Mouse (Mus musculus): ENCODE data around the gene Adgrl4. TPM values are rescaled to one million over a fixed set of nuclear protein-coding genes. Genes with fewer than 3 reads are reported as not detected.

The Adgrl4 gene
- total RNA-seq, 1 experiment = 0.80 TPM

DNA sequence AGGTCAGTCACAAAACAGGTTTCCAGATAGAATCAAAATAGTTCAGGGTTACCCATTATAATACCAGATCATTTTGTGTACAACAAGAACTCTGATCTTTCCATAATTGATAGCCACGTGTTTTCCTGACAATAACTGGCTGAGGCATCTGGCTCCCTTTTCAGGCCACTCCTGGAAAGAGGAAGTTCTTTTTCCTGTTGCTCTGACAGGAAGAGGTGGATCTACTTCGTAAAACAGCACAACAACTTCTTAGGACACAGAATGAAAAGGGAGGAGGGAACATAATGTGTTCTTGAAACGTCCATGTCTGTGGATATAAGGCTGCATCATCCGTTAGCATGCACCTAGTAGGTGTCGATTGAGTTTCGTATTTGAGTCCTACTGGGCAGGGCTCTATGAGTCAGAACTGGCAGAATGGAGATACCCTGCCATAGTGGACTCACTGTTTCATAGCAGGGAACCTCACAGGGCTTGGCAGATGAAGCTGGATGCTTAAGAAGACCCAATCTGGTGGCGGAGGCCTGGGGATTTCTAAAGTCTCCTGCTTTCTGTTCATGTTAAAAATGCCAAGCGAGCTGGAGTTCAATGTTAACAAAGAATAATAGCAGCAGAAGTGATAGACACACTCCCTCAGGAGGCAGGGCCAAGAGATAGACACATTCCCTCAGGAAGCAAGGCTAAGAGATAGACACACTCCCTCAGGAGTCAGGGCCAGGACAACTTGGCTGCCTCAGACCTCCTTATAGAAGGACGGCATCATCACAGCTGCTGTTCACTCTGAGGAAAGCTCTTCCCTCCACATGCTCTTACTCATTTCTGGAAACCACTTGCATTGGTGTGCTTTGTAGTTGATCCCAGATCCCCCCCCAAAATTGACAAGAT lies 13.1 kb upstream of the Adgrl4 start:
- H3K27ac ChIP-seq (ENCODE audit: insufficient read depth, low read depth, low read length, poor library complexity, severe bottlenecking) = no peak overlapping the region
- no peak for DNase-seq (ENCODE audit: low read depth, low spot score)
- TF ChIP-seq HCFC1 (IDR thresholded peaks at IDR 0.05; ENCODE audit: borderline replicate concordance, insufficient read depth, low read length) (no peak), CHD2 (IDR thresholded peaks at IDR 0.05; ENCODE audit: low read depth, low read length) (no peak), ZNF384 (IDR thresholded peaks at IDR 0.05; ENCODE audit: low read depth, low read length) (no peak), ZC3H11A (IDR thresholded peaks at IDR 0.05; ENCODE audit: borderline replicate concordance, low read depth, low read length) (no peak), MAFK (IDR thresholded peaks at IDR 0.05; ENCODE audit: insufficient read depth, low read depth, low read length) (no peak)
- in situ Hi-C loops (cut with MboI; ENCODE audit: low sequenced_read_pairs in 2 of 2, unreplicated experiment in 2 of 2) = no loop called here
- no peaks in the 10 kb centered on the region for H3K36me3 ChIP-seq (ENCODE audit: control insufficient read depth, insufficient read depth, low read length, poor library complexity, severe bottlenecking)
- no peaks in the 10 kb centered on the region for H3K9me3 ChIP-seq (ENCODE audit: control insufficient read depth, insufficient read depth, low read depth, low read length)
- H3K9ac ChIP-seq (ENCODE audit: insufficient read depth, low read depth, low read length, poor library complexity, severe bottlenecking) = no peak overlapping the region
- H3K4me3 ChIP-seq (ENCODE audit: insufficient read depth in 1 of 2, low read depth in 1 of 2, low read length in 2 of 2, poor library complexity in 1 of 2, severe bottlenecking in 1 of 2) = no peak overlapping the region
- H3K4me1 ChIP-seq (ENCODE audit: control insufficient read depth in 2 of 2, insufficient read depth in 2 of 2, low read length in 2 of 2, poor library complexity in 1 of 2) = no peaks in the 10 kb centered on the region

GRCm38 (mm10) chr3:151430106-151430505 lies 7.6 kb upstream of the Adgrl4 start:
- TF ChIP-seq ZC3H11A (IDR thresholded peaks at IDR 0.05; ENCODE audit: borderline replicate concordance, low read depth, low read length) (no peak), ZNF384 (IDR thresholded peaks at IDR 0.05; ENCODE audit: low read depth, low read length) (no peak), CHD2 (IDR thresholded peaks at IDR 0.05; ENCODE audit: low read depth, low read length) (no peak), HCFC1 (IDR thresholded peaks at IDR 0.05; ENCODE audit: borderline replicate concordance, insufficient read depth, low read length) (no peak), MAFK (IDR thresholded peaks at IDR 0.05; ENCODE audit: insufficient read depth, low read depth, low read length) (no peak)
- Histone ChIP-seq H3K27ac (ENCODE audit: insufficient read depth, low read depth, low read length, poor library complexity, severe bottlenecking) (no peak overlapping the region), H3K9ac (ENCODE audit: insufficient read depth, low read depth, low read length, poor library complexity, severe bottlenecking) (no peak overlapping the region), H3K36me3 (ENCODE audit: control insufficient read depth, insufficient read depth, low read length, poor library complexity, severe bottlenecking) (no peaks in the 10 kb centered on the region), H3K9me3 (ENCODE audit: control insufficient read depth, insufficient read depth, low read depth, low read length) (no peaks in the 10 kb centered on the region), H3K4me1 (ENCODE audit: control insufficient read depth in 2 of 2, insufficient read depth in 2 of 2, low read length in 2 of 2, poor library complexity in 1 of 2) (no peaks in the 10 kb centered on the region), H3K4me3 (ENCODE audit: insufficient read depth in 1 of 2, low read depth in 1 of 2, low read length in 2 of 2, poor library complexity in 1 of 2, severe bottlenecking in 1 of 2) (no peak overlapping the region)
- in situ Hi-C loops (cut with MboI; ENCODE audit: low sequenced_read_pairs in 2 of 2, unreplicated experiment in 2 of 2) = no loop called here
- DNase-seq (ENCODE audit: low read depth, low spot score) = no peak

- Histone ChIP-seq H3K4me3 (ENCODE audit: insufficient read depth in 1 of 2, low read depth in 1 of 2, low read length in 2 of 2, poor library complexity in 1 of 2, severe bottlenecking in 1 of 2) (no peak overlapping the region), H3K27ac (ENCODE audit: insufficient read depth, low read depth, low read length, poor library complexity, severe bottlenecking) (no peak overlapping the region), H3K36me3 (ENCODE audit: control insufficient read depth, insufficient read depth, low read length, poor library complexity, severe bottlenecking) (no peaks in the 10 kb centered on the region), H3K9ac (ENCODE audit: insufficient read depth, low read depth, low read length, poor library complexity, severe bottlenecking) (no peak overlapping the region), H3K9me3 (ENCODE audit: control insufficient read depth, insufficient read depth, low read depth, low read length) (no peaks in the 10 kb centered on the region), H3K4me1 (ENCODE audit: control insufficient read depth in 2 of 2, insufficient read depth in 2 of 2, low read length in 2 of 2, poor library complexity in 1 of 2) (no peaks in the 10 kb centered on the region)
- in situ Hi-C loops (cut with MboI; ENCODE audit: low sequenced_read_pairs in 2 of 2, unreplicated experiment in 2 of 2) = no loop called here
- DNase-seq (ENCODE audit: low read depth, low spot score) = no peak
- TF ChIP-seq ZNF384 (IDR thresholded peaks at IDR 0.05; ENCODE audit: low read depth, low read length) (no peak), HCFC1 (IDR thresholded peaks at IDR 0.05; ENCODE audit: borderline replicate concordance, insufficient read depth, low read length) (no peak), ZC3H11A (IDR thresholded peaks at IDR 0.05; ENCODE audit: borderline replicate concordance, low read depth, low read length) (no peak)
Measured at GRCm38 (mm10) chr3:151431507-151431906, 6.2 kb upstream of the Adgrl4 start.

GRCm38 (mm10) chr3:151438364-151438763 lies 677 bp downstream of the Adgrl4 start:
- in situ Hi-C loops (cut with MboI; ENCODE audit: low sequenced_read_pairs in 2 of 2, unreplicated experiment in 2 of 2) = no loop called here
- no peak overlapping the region for H3K27ac ChIP-seq (ENCODE audit: insufficient read depth, low read depth, low read length, poor library complexity, severe bottlenecking)
- H3K4me3 ChIP-seq (ENCODE audit: insufficient read depth in 1 of 2, low read depth in 1 of 2, low read length in 2 of 2, poor library complexity in 1 of 2, severe bottlenecking in 1 of 2) = no peak overlapping the region
- TF ChIP-seq ZNF384 (IDR thresholded peaks at IDR 0.05; ENCODE audit: low read depth, low read length) (no peak), ZC3H11A (IDR thresholded peaks at IDR 0.05; ENCODE audit: borderline replicate concordance, low read depth, low read length) (no peak), CHD2 (IDR thresholded peaks at IDR 0.05; ENCODE audit: low read depth, low read length) (no peak), HCFC1 (IDR thresholded peaks at IDR 0.05; ENCODE audit: borderline replicate concordance, insufficient read depth, low read length) (no peak), MAFK (IDR thresholded peaks at IDR 0.05; ENCODE audit: insufficient read depth, low read depth, low read length) (no peak)
- no peaks in the 10 kb centered on the region for H3K36me3 ChIP-seq (ENCODE audit: control insufficient read depth, insufficient read depth, low read length, poor library complexity, severe bottlenecking)
- H3K4me1 ChIP-seq (ENCODE audit: control insufficient read depth in 2 of 2, insufficient read depth in 2 of 2, low read length in 2 of 2, poor library complexity in 1 of 2) = no peaks in the 10 kb centered on the region
- H3K9me3 ChIP-seq (ENCODE audit: control insufficient read depth, insufficient read depth, low read depth, low read length) = no peaks in the 10 kb centered on the region
- H3K9ac ChIP-seq (ENCODE audit: insufficient read depth, low read depth, low read length, poor library complexity, severe bottlenecking) = no peak overlapping the region
- no peak for DNase-seq (ENCODE audit: low read depth, low spot score)
